Mouse (Mus musculus) frontal cortex, postnatal 10 days (tissue): ENCODE data around the gene Rnf130.

Source experiments
- DNase-seq, 2 experiments: peaks; one replicate each; pipeline ENCODE4 v3.0.0; 2022; ENCODE audit warnings: low spot score in 2 of 2, mixed read lengths in 1 of 2

The Rnf130 gene

GRCm38 (mm10) chr11:50024833-50025720 lies at the start of gene Rnf130:
Gene Rnf130, plus strand, starts transcription at chr11:50025346.
- DNase-seq = peak; percentile 87 to 96

- DNase-seq = no peak
These were observed 47.1 kb upstream of the Rnf130 start for GRCm38 (mm10) chr11:49977963-49978568.

GRCm38 (mm10) chr11:49978935-49979334 lies 46.2 kb upstream of the Rnf130 start:
- DNase-seq = no peak

- no peak for DNase-seq
These were observed 44.4 kb upstream of the Rnf130 start for GRCm38 (mm10) chr11:49980681-49981235.

- DNase-seq = no peak
These were observed 43.7 kb upstream of the Rnf130 start for GRCm38 (mm10) chr11:49981321-49981963.

- DNase-seq = no peak
These were observed 43.1 kb upstream of the Rnf130 start for GRCm38 (mm10) chr11:49982094-49982493.

GRCm38 (mm10) chr11:49982881-49983280 lies 42.3 kb upstream of the Rnf130 start:
- DNase-seq = no peak

GRCm38 (mm10) chr11:49983875-49984552 lies 41.1 kb upstream of the Rnf130 start:
- no peak for DNase-seq

GRCm38 (mm10) chr11:49985009-49985408 lies 40.1 kb upstream of the Rnf130 start:
- DNase-seq = no peak

- peak in 1 of 2 experiments; percentile 38 for DNase-seq
These were observed 38.7 kb upstream of the Rnf130 start for GRCm38 (mm10) chr11:49986277-49987036.

GRCm38 (mm10) chr11:49994536-49994935 lies 30.6 kb upstream of the Rnf130 start:
- DNase-seq = no peak

GRCm38 (mm10) chr11:49996398-49996797 lies 28.7 kb upstream of the Rnf130 start:
- DNase-seq = no peak

- DNase-seq = no peak
These were observed 27.8 kb upstream of the Rnf130 start for GRCm38 (mm10) chr11:49997321-49997720.

GRCm38 (mm10) chr11:50002853-50003252 lies 22.3 kb upstream of the Rnf130 start:
- no peak for DNase-seq

- DNase-seq = no peak
These were observed 17.4 kb upstream of the Rnf130 start for GRCm38 (mm10) chr11:50007776-50008175.

- no peak for DNase-seq
These were observed 16.9 kb upstream of the Rnf130 start for GRCm38 (mm10) chr11:50008231-50008630.

- no peak for DNase-seq
These were observed 12.1 kb upstream of the Rnf130 start for GRCm38 (mm10) chr11:50013016-50013415.

- DNase-seq = no peak
These were observed 8.6 kb upstream of the Rnf130 start for GRCm38 (mm10) chr11:50016503-50016902.

- no peak for DNase-seq
These were observed 7.6 kb upstream of the Rnf130 start for GRCm38 (mm10) chr11:50017511-50017910.

- no peak for DNase-seq
These were observed 6.3 kb upstream of the Rnf130 start for GRCm38 (mm10) chr11:50018848-50019247.

GRCm38 (mm10) chr11:50022085-50022484 lies 3.1 kb upstream of the Rnf130 start:
- DNase-seq = no peak
